Mouse (Mus musculus) lung, postnatal 25 days (tissue): ENCODE measurements around the gene Nudt5.
A peak's percentile ranks its signal among the peaks of the same experiment; 100 is the strongest.

Experiments used
- DNase-seq: peaks from one replicate; pipeline ENCODE4 v3.0.0; 2022; ENCODE audit warnings: low spot score

Gene Nudt5

DNA sequence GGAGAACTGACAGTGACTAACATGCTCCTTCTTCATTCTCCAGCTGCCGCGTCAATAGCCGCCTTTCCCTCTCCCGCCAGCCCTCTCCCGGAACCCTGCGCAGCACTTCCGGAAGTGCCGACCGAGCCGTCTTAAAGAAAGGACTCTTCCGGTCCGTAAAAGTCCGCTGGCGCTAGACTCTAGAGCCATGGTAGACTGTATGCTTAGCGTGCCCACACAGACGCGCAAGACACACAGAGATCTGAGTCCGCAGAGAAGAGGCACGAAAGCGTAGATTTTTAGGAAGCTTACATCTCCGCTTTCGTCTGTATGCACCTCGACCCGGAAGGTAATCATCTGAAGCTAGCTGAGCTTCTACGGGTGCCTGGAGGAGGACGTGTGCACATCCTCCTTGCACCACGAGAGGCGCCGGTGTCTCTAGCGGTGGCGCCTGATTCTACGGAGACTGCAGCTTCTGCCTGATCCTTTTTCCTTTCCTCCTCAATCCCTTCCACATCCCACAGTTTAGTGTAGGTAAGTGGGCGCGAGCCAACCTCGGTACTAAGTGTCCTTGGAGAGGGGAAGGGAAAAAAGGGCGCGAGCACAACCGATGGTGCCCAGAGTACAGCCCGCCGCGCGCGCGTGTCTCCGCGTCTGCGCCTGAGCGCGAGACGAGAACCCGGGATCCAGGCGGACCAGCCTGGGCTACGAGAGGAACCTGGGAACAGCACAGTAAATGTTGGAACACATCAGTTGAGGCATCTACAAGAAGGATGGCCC is at the start of gene Nudt5, which contains the start of gene Cdc123:
Nudt5 (plus strand) TSS at position 147 of the 759 bp plus-strand sequence.
Cdc123 (minus strand) TSS at position 292 of the 759 bp plus-strand sequence.
- DNase-seq = peak; percentile 91

DNA sequence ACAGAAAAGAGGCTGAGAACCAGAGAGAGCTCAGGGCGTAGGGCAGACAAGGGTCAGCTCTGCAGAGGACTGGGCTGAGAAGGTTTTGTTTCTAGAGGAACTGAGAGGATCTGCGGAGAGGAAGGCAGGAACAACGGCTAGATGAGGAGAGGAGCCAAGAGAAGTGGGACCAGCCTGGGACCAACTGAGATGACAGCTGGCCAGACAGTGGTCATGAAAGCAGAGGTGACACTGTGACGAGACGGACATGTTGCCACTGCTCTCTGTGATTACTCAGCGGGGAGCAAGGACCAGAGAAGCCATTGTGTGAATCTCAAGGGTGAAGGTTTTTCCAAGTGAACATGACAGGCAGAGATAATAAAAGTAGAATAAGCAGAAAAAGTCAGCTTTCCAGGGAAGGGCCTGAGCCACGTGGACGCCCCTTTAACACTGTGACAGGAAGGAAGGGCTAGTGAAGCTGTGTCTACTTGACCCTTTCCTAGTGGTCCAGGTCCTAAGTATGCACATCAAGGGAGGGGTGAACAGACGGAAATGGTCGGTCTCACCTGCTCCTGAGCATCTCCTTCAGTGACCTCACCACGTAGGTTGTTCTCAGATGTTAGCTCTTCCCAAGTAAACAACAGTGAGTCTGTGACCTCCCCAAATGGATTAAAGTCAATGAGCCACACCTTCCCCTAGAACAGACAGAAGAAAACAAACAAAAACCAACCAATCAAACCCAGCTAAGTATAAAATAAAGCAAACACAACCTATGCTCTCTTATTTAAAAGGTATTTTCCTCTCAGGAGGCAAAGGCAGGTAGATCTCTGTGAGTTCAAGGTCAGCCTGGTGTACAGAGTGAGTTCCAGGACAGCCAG is 46.8 kb upstream of the Nudt5 start:
- peak; percentile 3 for DNase-seq

DNA sequence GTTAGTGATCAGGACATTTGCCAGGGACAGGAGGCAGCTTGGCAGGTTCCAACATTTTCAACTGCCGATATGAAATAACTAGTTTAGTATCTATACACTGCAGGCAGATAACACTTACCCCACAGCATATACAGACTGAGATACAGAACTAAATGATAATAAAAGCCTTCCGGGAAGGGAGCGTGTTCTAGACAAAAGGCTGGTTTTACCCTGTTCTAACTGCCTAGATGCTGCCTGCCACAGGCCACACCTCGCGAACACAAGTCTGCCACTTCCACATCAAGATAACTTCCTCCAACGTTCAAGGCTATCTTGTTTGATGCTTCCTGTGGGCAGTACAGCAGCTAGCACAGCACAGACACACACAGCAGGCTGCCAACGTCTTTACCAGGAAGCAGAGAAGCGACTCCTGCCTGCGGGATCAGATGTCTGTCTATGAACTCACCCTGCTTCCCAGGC is 43.6 kb upstream of the Nudt5 start:
- DNase-seq = peak; percentile 24

- no peak for DNase-seq
Observed at GRCm38 (mm10) chr2:5801927-5802590, 42.8 kb upstream of the Nudt5 start.

- DNase-seq = peak; percentile 35
Observed at GRCm38 (mm10) chr2:5804440-5805045, 40.3 kb upstream of the Nudt5 start.

- no peak for DNase-seq
Observed at GRCm38 (mm10) chr2:5805228-5805627, 39.6 kb upstream of the Nudt5 start.

GRCm38 (mm10) chr2:5806201-5806600 is 38.6 kb upstream of the Nudt5 start:
- peak; percentile 8 for DNase-seq

- no peak for DNase-seq
Observed at GRCm38 (mm10) chr2:5810036-5810718, 34.6 kb upstream of the Nudt5 start.

- peak; percentile 7 for DNase-seq
Observed at GRCm38 (mm10) chr2:5811235-5811782, 33.5 kb upstream of the Nudt5 start.

DNA sequence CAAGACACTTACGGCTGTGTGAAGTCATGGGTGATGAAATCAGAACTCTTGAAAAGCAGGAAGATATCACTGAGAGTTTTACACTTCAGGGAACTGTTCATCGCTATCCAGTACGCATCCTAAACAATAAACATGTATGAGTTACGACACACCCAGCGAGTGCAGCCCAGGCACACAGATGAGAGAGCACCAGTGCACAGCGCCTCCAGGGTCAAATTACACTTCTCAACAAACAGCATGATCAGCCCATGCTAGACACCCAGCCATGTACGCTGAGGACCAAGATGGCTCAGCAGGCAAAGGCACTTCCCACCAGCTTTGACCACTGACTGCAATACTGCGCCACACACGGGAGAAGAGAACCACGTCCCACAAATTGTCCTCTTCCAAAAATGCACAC is 23.6 kb upstream of the Nudt5 start:
- DNase-seq = no peak

GRCm38 (mm10) chr2:5822449-5822848 is 22.4 kb upstream of the Nudt5 start:
- DNase-seq = no peak

DNA sequence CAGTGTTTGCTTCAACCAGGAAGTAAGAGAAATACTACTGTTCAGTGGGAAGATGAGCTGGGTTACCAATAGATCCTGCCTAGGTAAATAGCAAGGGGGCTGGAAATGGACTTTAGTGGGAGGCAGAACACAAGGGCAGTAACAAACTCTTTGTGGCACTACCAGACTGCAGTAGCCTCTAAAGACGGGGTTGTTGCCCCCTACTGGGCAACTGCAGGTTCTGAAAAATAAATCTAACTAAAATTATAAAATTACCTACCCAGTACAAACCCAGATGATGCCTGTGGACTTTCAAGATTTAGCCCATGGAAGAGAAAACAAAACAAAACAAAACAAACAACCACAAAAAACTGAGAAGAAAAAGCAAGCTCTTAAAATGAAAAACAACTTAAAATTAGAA is 20.6 kb upstream of the Nudt5 start:
- DNase-seq = no peak

GRCm38 (mm10) chr2:5824685-5825084 is 20.1 kb upstream of the Nudt5 start:
- DNase-seq = no peak

DNA sequence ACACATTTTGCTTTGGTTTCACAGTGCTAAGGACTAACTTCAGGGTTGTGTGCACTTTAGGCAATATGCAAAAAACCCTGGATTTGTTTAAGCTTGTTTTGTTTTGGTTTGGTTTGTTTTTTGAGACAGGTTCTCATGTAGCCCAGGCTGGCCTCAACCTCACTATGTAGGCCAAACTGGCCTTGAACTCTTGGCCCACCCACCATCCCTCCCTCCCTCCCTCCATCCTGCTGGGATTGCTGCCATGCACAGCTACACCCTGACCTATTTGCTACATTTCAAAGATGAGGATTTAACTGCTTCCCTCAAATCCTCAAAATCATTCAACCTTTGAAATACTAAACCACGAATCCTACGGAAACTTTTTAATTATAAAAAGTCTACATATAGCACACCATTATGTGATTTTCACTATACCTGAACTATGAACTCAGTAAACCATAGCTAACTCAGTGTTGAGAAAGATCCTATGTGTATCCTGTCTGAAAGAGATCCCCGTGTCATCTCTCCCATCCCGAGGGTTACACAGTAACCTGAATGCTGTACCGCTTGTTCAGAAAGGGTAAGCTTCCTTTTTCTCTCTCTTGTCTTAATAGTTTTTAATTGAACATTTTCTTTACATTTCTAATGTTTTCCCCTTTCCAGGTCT is 19.4 kb upstream of the Nudt5 start:
- DNase-seq = no peak

DNA sequence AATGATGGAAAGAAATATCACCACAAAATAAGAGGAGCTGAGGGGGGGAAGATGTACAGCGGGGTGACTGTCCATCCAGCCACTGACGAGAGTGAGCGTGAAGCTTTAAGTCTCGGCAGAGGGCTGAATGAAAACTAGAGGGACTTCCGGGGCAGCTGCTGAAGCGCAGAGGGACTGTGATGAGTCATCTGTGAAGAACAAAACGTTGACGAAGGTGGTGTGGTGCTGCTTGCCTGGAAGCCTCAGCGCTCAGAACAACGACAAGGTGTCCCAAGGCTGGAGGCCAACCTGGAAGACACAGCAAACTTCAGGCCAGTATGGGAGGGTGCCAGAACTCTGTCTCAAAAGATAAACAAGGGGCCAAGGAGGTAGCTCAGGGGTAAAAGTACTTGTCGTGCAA is 4.0 kb upstream of the Nudt5 start:
- DNase-seq = no peak

DNA sequence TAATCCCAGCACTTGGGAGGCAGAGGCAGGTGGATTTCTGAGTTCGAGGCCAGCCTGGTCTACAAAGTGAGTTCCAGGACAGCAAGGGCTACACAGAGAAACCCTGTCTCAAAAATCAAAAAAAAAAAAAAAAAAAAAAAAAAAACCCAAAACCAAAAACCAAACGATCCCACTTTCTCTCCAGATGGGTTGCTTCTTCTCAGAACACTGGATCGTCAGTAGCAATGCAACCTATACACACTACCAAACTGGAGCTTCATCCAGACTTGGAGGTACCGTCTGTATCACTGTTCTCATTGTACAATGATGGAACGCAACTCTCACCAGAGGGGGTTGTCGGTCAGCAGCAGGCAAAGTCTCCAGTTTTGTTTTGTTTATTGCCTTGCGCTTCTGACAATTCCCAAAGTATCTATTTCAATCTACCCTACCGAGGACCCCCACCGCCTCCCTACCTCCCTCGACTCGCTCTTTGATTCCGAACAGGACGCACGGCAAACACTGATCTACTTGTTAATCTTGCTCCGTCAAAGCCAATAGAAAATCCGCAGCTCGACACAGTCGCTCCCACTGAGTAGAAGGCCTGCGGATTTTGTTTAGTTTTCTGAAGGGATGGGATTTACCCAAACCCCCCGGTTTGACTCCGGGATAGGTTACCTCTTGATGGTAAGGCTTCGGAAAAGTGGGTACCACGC is 492 bp upstream of the Nudt5 start:
- no peak for DNase-seq

DNA sequence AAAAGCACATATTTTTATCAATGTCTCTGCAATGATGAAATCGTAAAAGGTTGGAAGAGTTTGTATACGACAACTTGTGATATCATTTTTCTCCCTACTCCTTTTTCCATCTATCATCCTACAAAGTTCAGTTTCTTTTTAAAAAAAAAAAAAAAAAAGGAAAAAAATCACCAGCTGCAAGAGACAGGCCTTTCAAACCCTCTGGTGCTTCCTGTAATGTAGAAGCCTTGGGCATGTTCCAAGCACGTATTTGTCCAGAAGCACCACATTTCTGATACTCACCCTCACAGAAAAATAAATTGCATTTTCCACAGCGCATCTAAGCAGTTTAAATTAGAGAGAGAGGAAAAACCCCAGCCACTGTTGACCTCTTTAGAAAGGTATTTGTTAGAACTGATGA is 1.0 kb downstream of the Nudt5 start:
- DNase-seq = no peak

- no peak for DNase-seq
Observed at GRCm38 (mm10) chr2:5851116-5851515, 6.3 kb downstream of the Nudt5 start.

DNA sequence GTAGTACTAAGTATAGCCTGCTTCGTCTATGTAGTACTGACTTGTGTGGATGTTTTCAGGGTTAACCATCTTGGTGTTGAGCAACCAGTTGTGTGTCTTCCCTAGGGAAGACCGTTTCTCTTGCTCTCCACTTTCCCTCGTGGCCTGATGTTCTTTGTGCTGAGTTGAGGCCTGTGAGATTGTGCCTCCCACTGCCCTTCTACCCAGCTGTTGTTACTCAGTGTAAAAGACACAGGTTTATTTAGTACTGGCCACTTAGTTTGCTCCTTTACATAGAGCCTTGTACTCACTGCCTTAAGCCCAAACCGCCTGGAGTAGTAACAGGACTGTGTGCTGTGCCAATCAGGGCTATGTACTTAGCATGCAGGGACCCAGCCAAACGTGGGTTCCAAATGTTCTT is 7.0 kb downstream of the Nudt5 start:
- DNase-seq = no peak

GRCm38 (mm10) chr2:5862834-5863233 is 18.0 kb downstream of the Nudt5 start, which contains the start of gene Gm13199:
Gm13199 (minus strand) TSS chr2:5862934.
- no peak for DNase-seq
